9 mouse cellular contexts compared by ENCODE assay signal in the genomic region with DNA sequence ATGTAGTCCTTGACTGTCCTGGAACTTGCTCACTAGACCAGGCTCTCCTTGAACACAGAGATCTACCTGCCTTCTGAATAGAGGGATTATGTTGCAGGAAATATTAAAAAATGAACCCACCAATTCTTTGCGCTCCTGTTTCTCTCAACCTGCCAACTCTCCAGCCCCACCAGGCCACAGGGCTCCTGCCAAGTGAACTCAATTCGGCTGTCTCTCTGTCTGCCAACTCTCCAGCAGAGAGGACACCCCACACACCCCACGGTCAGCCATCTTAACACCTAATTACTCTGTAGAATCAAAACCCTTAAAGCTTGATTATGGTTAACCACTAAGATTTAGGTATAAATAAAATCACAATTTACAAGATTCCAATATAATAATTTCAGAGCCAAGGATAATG.
"Had no signal": no experiment of that assay in that cellular context is flagged by ENCODE, and none has a peak within 500 bp of the region (broad histone marks: within the 10 kb centered on the region; RNA-seq: fewer than 3 reads in every experiment).

No protein-coding gene starts in this region.

- DNase-seq: liver; liver, embryonic 13.5 days; liver, postnatal 0 days; lung, adult 18-20 months; lung, adult 2 months; lung, postnatal 10 days; lung, postnatal 14 days; lung, postnatal 36 days; lung, postnatal 4 days had no signal
